Mouse (Mus musculus) telencephalon, adult 2 months (tissue): Measurements from ENCODE around the gene Anxa7.

Source experiments
- DNase-seq: peaks from one replicate; pipeline ENCODE4 v3.0.0-alpha.2; 2011; ENCODE audit warnings: low read depth, low spot score

Anxa7 gene

GRCm38 (mm10) chr14:20432420-20432819 is 47.5 kb downstream of the Anxa7 start:
- peak; percentile 17 for DNase-seq

- no peak for DNase-seq
These were observed 48.2 kb downstream of the Anxa7 start for GRCm38 (mm10) chr14:20431726-20432125.

GRCm38 (mm10) chr14:20429833-20430232 is 50.1 kb downstream of the Anxa7 start:
- no peak for DNase-seq

GRCm38 (mm10) chr14:20428593-20428992 is 51.3 kb downstream of the Anxa7 start:
- DNase-seq = no peak

GRCm38 (mm10) chr14:20423046-20423445 is 56.9 kb downstream of the Anxa7 start:
- no peak for DNase-seq

- DNase-seq = peak; percentile 6
These were observed 57.7 kb downstream of the Anxa7 start for GRCm38 (mm10) chr14:20422257-20422656.
